Mouse (Mus musculus) midbrain, postnatal 0 days (tissue): ENCODE measurements around the gene Chpf. TPM values are rescaled to one million over a fixed set of nuclear protein-coding genes. Genes with fewer than 3 reads are reported as not detected.

Source experiments
- ATAC-seq: fragments of 200-750 bp; cut with Nextera tagmentation; 2 replicates; pipeline ENCODE4 v1.8.0; 2017; ENCODE audit warnings: moderate number of reproducible peaks, mild to moderate bottlenecking, moderate TSS enrichment, moderate library complexity; ENCODE audit not compliant: low FRiP score
- DNase-seq: peaks from one replicate; pipeline ENCODE4 v3.0.0-alpha.2; 2015; ENCODE audit warnings: low spot score
- H3K27ac ChIP-seq: fragments of 300-500 bp; sonication (generic); 2 replicates; pipeline ENCODE4 v1.5.1; 2014; ENCODE audit warnings: low read depth, mild to moderate bottlenecking, low read length, mixed read lengths
- H3K27me3 ChIP-seq: fragments of 300-500 bp; sonication (generic); 2 replicates; pipeline ENCODE4 v1.6.1; 2014; ENCODE audit warnings: low read length, control low read depth, mixed read lengths; ENCODE audit not compliant: insufficient read depth
- H3K36me3 ChIP-seq: fragments of 300-500 bp; sonication (generic); 2 replicates; pipeline ENCODE4 v1.6.1; 2014; ENCODE audit warnings: low read length, control low read depth, mixed read lengths; ENCODE audit not compliant: insufficient read depth
- H3K4me1 ChIP-seq: fragments of 300-500 bp; sonication (generic); 2 replicates; pipeline ENCODE4 v1.6.1; 2014; ENCODE audit warnings: mild to moderate bottlenecking, control low read depth, antibody characterized with exemption, low read length, mixed read lengths; ENCODE audit not compliant: insufficient read depth
- H3K4me2 ChIP-seq: fragments of 300-500 bp; sonication (generic); 2 replicates; pipeline ENCODE4 v1.6.1; 2014; ENCODE audit warnings: low read depth, mild to moderate bottlenecking, low read length, mixed read lengths; ENCODE audit not compliant: poor library complexity, severe bottlenecking
- H3K4me3 ChIP-seq: fragments of 300-500 bp; sonication (generic); 2 replicates; pipeline ENCODE4 v1.5.1; 2014; ENCODE audit warnings: low read depth, mild to moderate bottlenecking, low read length, moderate library complexity
- H3K9ac ChIP-seq: fragments of 300-500 bp; sonication (generic); replicated peaks from 2 replicates; pipeline ENCODE4 v1.6.1; 2014; ENCODE audit warnings: mild to moderate bottlenecking, low read length, moderate library complexity, mixed read lengths; ENCODE audit not compliant: poor library complexity, severe bottlenecking
- H3K9me3 ChIP-seq: fragments of 300-500 bp; sonication (generic); 2 replicates; pipeline ENCODE4 v1.6.1; 2016; ENCODE audit warnings: low read length, control low read depth
- CTCF ChIP-seq: IDR thresholded peaks from 2 replicates; pipeline ENCODE4 v1.5.1; 2016; ENCODE audit warnings: antibody characterized with exemption, mild to moderate bottlenecking
- WGBS: fragments of 180-500 bp; shearing (Covaris S2); extraction: QIAGEN DNeasy Blood & Tissue Kit; methylation state at CpG from one replicate; pipeline ENCODE4 v1.1.7; 2014; 5-methylcytosine and 5-hydroxymethylcytosine counted together
- polyA plus RNA-seq: library from polyadenylated mRNA; unstranded; fragments of >200 nt; fragmentation: Nextera tagmentation; extraction: Ambion mirVana; gene quantifications from 2 replicates; pipeline ENCODE4 v1.2.1, GENCODE M21; 2015
- total RNA-seq: library from RNA; depleted of rRNA; stranded (reverse); fragments of >200 nt; gene quantifications from 2 replicates; pipeline ENCODE4 v1.2.3, GENCODE M21; 2014

Gene Chpf
- total and polyA plus RNA-seq, 2 experiments from 2014 or later = 60.0 to 132 TPM

- 54% methylated on average over 5 of the region's 5 CpGs for WGBS
- DNase-seq (no peak), ATAC-seq (peak; percentile 53)
- peaks cover 6% of the 10 kb centered on the region; the same call in 1 of the 2 replicates for H3K4me1 ChIP-seq
- peaks cover 6% of the 10 kb centered on the region for H3K27me3 ChIP-seq
- H3K36me3 ChIP-seq = no peaks in the 10 kb centered on the region
- H3K4me2 ChIP-seq = no peak overlapping the region
- H3K4me3 ChIP-seq = no peak overlapping the region
- H3K9me3 ChIP-seq = no peaks in the 10 kb centered on the region
- TF ChIP-seq CTCF = no peak
- peak overlapping the region; percentile 29; the same call in 1 of the 2 replicates for H3K9ac ChIP-seq
- H3K27ac ChIP-seq = peak overlapping the region; percentile 38; the same call in 1 of the 2 replicates
Observed at GRCm38 (mm10) chr1:75463652-75464204, 15.4 kb downstream of the Chpf start.

DNA sequence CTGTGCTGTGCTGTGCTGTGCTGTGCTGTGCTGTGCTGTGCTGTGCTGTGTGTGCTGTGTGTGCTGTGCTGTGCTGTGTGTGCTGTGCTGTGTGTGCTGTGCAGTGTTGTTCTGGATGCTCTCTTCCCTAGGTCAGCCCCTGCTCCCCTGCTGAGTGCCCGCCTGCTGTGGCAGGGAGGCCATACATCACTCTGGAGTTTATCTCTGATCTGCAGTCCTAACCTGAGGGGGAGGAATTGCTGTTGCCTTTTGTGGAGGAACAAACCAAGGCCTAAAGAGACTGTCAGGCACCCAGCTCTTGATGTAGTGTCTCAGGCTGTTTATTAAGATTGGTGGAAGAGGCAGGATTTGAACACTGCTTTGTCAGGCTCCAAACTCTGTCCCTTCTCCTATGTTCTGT, 16.5 kb downstream of the Chpf start:
- no peak for TF ChIP-seq CTCF
- no peak overlapping the region for H3K9ac ChIP-seq
- H3K4me3 ChIP-seq = no peak overlapping the region
- H3K4me1 ChIP-seq = peaks cover 10% of the 10 kb centered on the region
- H3K9me3 ChIP-seq = no peaks in the 10 kb centered on the region
- H3K36me3 ChIP-seq = no peaks in the 10 kb centered on the region
- WGBS = 50% methylated on average over 1 of the region's 1 CpGs
- ATAC-seq = no peak
- H3K27ac ChIP-seq = no peak overlapping the region
- peaks cover 6% of the 10 kb centered on the region for H3K27me3 ChIP-seq
- DNase-seq = no peak
- H3K4me2 ChIP-seq = no peak overlapping the region

- Histone ChIP-seq H3K9me3 (no peaks in the 10 kb centered on the region), H3K4me2 (no peak overlapping the region), H3K36me3 (no peaks in the 10 kb centered on the region), H3K9ac (no peak overlapping the region), H3K27ac (no peak overlapping the region), H3K27me3 (no peaks in the 10 kb centered on the region), H3K4me1 (peaks cover 16% of the 10 kb centered on the region), H3K4me3 (no peak overlapping the region)
- WGBS = 56% methylated on average over 7 of the region's 7 CpGs
- DNase-seq = no peak
- no peak for ATAC-seq
- no peak for TF ChIP-seq CTCF
Observed at GRCm38 (mm10) chr1:75460297-75460696, 18.8 kb downstream of the Chpf start.

DNA sequence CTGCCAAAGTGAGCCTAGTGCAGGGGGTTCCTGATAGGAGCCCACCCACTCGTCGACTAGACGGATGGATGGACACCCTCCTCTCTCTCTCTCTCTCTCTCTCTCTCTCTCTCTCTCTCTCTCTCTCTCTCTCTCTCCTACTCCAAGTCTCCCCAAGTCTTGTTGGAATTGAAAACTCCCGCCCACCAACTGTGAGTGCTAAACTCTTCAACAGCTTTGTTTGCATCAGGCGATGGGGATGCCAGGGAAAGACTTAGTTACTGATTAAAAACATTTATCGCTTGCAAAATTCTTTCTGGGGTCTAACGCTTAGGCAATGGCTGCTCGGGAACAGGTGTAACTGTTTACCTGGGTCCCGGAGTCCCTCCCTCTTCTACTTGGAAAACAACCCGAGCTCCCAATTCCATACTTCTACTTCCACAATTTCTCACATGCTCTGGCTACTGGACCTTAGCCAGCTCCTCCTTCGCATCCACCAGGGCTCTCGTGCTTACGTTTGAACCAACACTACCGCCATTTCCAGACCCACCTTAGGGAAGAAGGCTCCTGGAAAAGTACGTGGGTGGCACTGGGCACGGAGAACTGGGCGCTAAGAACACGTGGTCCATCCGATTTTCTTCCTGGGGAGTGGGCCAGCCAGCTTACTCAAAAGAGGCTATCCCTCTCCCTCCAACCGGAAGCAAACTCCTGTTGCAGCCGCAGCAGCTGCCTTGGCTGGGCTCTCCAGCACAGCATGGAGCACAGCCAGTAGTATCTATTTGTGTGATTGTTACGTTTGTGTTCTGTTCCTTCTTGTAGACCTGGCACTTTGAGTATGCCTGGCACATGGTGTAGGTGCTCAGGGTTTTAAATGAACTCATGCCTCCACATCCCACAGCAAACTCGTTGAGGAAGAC, 20.1 kb downstream of the Chpf start:
- ATAC-seq (no peak), DNase-seq (no peak)
- peak overlapping the region; percentile 47 for H3K4me2 ChIP-seq
- H3K27ac ChIP-seq = peak overlapping the region; percentile 69
- 14% methylated on average over 23 of the region's 23 CpGs for WGBS
- peak overlapping the region; percentile 28 for H3K4me3 ChIP-seq
- no peaks in the 10 kb centered on the region for H3K27me3 ChIP-seq
- H3K9ac ChIP-seq = 0 out of 2 replicates have a peak overlapping the region, but pooled peaks have one; percentile 19
- no peaks in the 10 kb centered on the region for H3K36me3 ChIP-seq
- H3K9me3 ChIP-seq = no peaks in the 10 kb centered on the region
- peaks cover 16% of the 10 kb centered on the region for H3K4me1 ChIP-seq
- TF ChIP-seq CTCF = no peak

DNA sequence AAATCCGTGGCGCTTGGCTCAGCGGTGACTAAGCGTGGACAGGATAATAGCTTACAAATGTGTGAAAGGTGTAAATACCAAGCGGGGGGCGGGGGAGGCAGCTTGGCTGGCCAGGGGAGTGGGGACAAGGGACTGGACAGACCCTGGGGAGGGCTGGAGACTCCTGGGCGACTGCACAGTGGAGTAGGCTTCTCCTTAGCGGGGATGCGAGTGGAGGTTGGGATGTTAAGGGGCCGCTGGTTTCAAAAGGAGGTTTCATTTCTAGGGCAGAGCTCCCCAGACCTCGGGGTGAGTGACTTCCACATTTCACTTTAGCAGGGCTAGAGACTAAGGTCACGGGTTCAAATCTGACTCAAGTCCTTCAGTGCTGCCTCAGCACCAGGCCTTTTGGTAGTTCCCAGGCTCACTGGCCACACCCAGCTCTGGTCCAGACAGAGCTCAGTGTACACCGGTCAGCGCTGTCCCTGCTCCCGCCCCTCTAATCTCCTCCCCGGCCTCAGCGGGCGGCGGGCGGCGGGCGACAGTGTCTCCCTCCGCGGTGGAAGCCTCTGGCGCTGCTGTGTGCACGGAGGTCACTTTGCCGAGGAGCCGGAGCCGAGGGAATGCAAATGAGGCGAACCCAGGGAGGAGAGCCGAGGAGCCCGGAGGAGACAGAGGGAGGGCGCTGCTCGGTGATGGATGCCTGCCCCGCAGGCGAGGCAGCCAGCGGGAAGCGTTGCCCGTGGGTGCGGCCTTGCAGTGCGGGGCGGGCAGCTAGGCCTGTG, 20.9 kb downstream of the Chpf start:
- TF ChIP-seq CTCF = 0 out of 2 replicates have a peak, but pooled peaks have one; percentile 8
- H3K36me3 ChIP-seq = no peaks in the 10 kb centered on the region
- H3K27me3 ChIP-seq = no peaks in the 10 kb centered on the region
- peak overlapping the region; percentile 69 for H3K27ac ChIP-seq
- no peaks in the 10 kb centered on the region for H3K9me3 ChIP-seq
- peak overlapping the region; percentile 28 for H3K4me3 ChIP-seq
- H3K9ac ChIP-seq = 0 out of 2 replicates have a peak overlapping the region, but pooled peaks have one; percentile 24
- H3K4me1 ChIP-seq = peaks cover 19% of the 10 kb centered on the region
- 2% methylated on average over 40 of the region's 42 CpGs for WGBS
- peak overlapping the region; percentile 47 for H3K4me2 ChIP-seq
- ATAC-seq (peak; percentile 39; the same call in 1 of the 2 replicates), DNase-seq (peak; percentile 30)
